14 mouse cellular contexts compared by ENCODE assay signal in genomic region chr9:71879415-71879814, GRCm38 (mm10).
DNase-seq lines count a peak whose midpoint lies in the region; ATAC-seq and TF ChIP-seq lines count a peak whose summit lies in the region.
"Had no signal": no experiment of that assay in that cellular context is flagged by ENCODE, and none has a peak within 500 bp of the region (broad histone marks: within the 10 kb centered on the region; RNA-seq: fewer than 3 reads in every experiment).

No protein-coding gene starts in this region.

- TF ChIP-seq CTCF in layer of hippocampus, adult 2 months (conservative IDR thresholded peaks at IDR 0.05) = no peak
- no peak for TF ChIP-seq CTCF in liver, postnatal 0 days (IDR thresholded peaks at IDR 0.05; ENCODE audit: low read depth)

- peaks cover 3% of the 10 kb centered on the region; the same call in 1 of the 2 replicates for H3K36me3 ChIP-seq in hindbrain, embryonic 11.5 days (ENCODE audit: control insufficient read depth, insufficient read depth, low read length)
- no peaks in the 10 kb centered on the region for H3K36me3 ChIP-seq in midbrain, embryonic 16.5 days (ENCODE audit: control insufficient read depth, insufficient read depth, low read length)
- H3K36me3 ChIP-seq in liver, postnatal 0 days (replicated peaks; ENCODE audit: insufficient read depth, low read length) = peaks cover 38% of the 10 kb centered on the region

- no peaks in the 10 kb centered on the region for H3K9me3 ChIP-seq in hindbrain, embryonic 11.5 days (ENCODE audit: control insufficient read depth, low read length)
- H3K9me3 ChIP-seq in midbrain, embryonic 16.5 days (replicated peaks; ENCODE audit: control insufficient read depth, low read length, poor library complexity, severe bottlenecking) = no peaks in the 10 kb centered on the region
- no peaks in the 10 kb centered on the region for H3K9me3 ChIP-seq in liver, postnatal 0 days (ENCODE audit: low read length)

- peaks cover 2% of the 10 kb centered on the region; the same call in 1 of the 2 replicates for H3K4me1 ChIP-seq in hindbrain, embryonic 11.5 days (replicated peaks; ENCODE audit: control insufficient read depth, insufficient read depth, low read length)
- H3K4me1 ChIP-seq in midbrain, embryonic 16.5 days (ENCODE audit: control insufficient read depth, insufficient read depth, low read length) = peaks cover 16% of the 10 kb centered on the region
- peaks cover 5% of the 10 kb centered on the region for H3K4me1 ChIP-seq in liver, postnatal 0 days (ENCODE audit: insufficient read depth)

- 23% methylated on average over 2 of the region's 2 CpGs for WGBS in hindbrain, embryonic 11.5 days
- WGBS in midbrain, embryonic 16.5 days = 7% methylated on average over 2 of the region's 2 CpGs
- WGBS in liver, postnatal 0 days (ENCODE audit: insufficient replicate concordance) = 86% methylated on average over 2 of the region's 2 CpGs

- no peak for TF ChIP-seq EP300 in liver, postnatal 0 days (IDR thresholded peaks at IDR 0.05; ENCODE audit: low read depth)

- DNase-seq in layer of hippocampus, adult 2 months (ENCODE audit: low spot score in 2 of 2) = no peak
- DNase-seq in layer of hippocampus, adult 9-10 months (ENCODE audit: low spot score) = no peak
- peak; percentile 77 for DNase-seq in embryo, embryonic 10.5 days (ENCODE audit: low spot score)
- peak; percentile 66 for DNase-seq in hindbrain, embryonic 11.5 days (ENCODE audit: low spot score)
- no peak for DNase-seq in liver, postnatal 0 days
- no peak for DNase-seq in thymus, postnatal 14 days
- DNase-seq: adrenal gland, postnatal 25 days; cerebellum, postnatal 36 days; gastrocnemius, postnatal 25 days; left cerebral cortex, postnatal 4 days; lung, postnatal 14 days had no signal

- no peak overlapping the region for H3K4me2 ChIP-seq in hindbrain, embryonic 11.5 days (replicated peaks; ENCODE audit: low read depth, low read length)
- H3K4me2 ChIP-seq in midbrain, embryonic 16.5 days (ENCODE audit: low read length) = no peak overlapping the region
- no peak overlapping the region for H3K4me2 ChIP-seq in liver, postnatal 0 days (ENCODE audit: low read depth, low read length)

- peak overlapping the region; percentile 34; the same call in 1 of the 2 replicates for H3K27ac ChIP-seq in layer of hippocampus, adult 2 months
- peak overlapping the region; percentile 1; the same call in 1 of the 2 replicates for H3K27ac ChIP-seq in hindbrain, embryonic 11.5 days (ENCODE audit: low read depth, low read length)
- H3K27ac ChIP-seq in midbrain, embryonic 16.5 days (ENCODE audit: low read length) = no peak overlapping the region
- no peak overlapping the region for H3K27ac ChIP-seq in liver, postnatal 0 days (ENCODE audit: low read depth)

- H3K9ac ChIP-seq in hindbrain, embryonic 11.5 days (ENCODE audit: low read depth, low read length) = no peak overlapping the region
- H3K9ac ChIP-seq in midbrain, embryonic 16.5 days (ENCODE audit: low read depth, low read length) = no peak overlapping the region
- H3K9ac ChIP-seq in liver, postnatal 0 days (replicated peaks) = no peak overlapping the region

- ATAC-seq in hindbrain, embryonic 11.5 days (ENCODE audit: low FRiP score) = peak; percentile 93
- peak; percentile 60; the same call in 1 of the 2 replicates for ATAC-seq in midbrain, embryonic 16.5 days
- no peak for ATAC-seq in erythroid progenitor cell, adult 5-6 weeks (replicated peaks; ENCODE audit: low FRiP score, poor library complexity, severe bottlenecking)
- ATAC-seq in liver, postnatal 0 days = no peak
- ATAC-seq: inflammation-experienced regulatory T-cells, adult 6 months had no signal

- no peak overlapping the region for H3K4me3 ChIP-seq in layer of hippocampus, adult 2 months
- H3K4me3 ChIP-seq in hindbrain, embryonic 11.5 days (ENCODE audit: low read depth, low read length) = no peak overlapping the region
- no peak overlapping the region for H3K4me3 ChIP-seq in midbrain, embryonic 16.5 days (ENCODE audit: low read depth, low read length)
- H3K4me3 ChIP-seq in liver, postnatal 0 days (ENCODE audit: low read depth, low read length) = no peak overlapping the region

- H3K27me3 ChIP-seq in hindbrain, embryonic 11.5 days (ENCODE audit: control insufficient read depth, insufficient read depth, low read length) = no peaks in the 10 kb centered on the region
- no peaks in the 10 kb centered on the region for H3K27me3 ChIP-seq in midbrain, embryonic 16.5 days (ENCODE audit: control insufficient read depth, insufficient read depth, low read depth, low read length)
- no peaks in the 10 kb centered on the region for H3K27me3 ChIP-seq in liver, postnatal 0 days (ENCODE audit: insufficient read depth, low read length)

Comparison
In these comparisons a context has a peak if more than half of its experiments do, and no peak if none do; other contexts are left out.
1. DNase-seq: peak in embryo, embryonic 10.5 days (single experiment) and hindbrain, embryonic 11.5 days (single experiment); none in layer of hippocampus, adult 2 months (0 of 2), layer of hippocampus, adult 9-10 months (single experiment), liver, postnatal 0 days (single experiment) and thymus, postnatal 14 days (single experiment).
2. H3K27ac ChIP-seq: peak in layer of hippocampus, adult 2 months (single experiment) and hindbrain, embryonic 11.5 days (single experiment); none in midbrain, embryonic 16.5 days (single experiment) and liver, postnatal 0 days (single experiment).
3. ATAC-seq: peak in hindbrain, embryonic 11.5 days (single experiment) and midbrain, embryonic 16.5 days (single experiment); none in erythroid progenitor cell, adult 5-6 weeks (single experiment) and liver, postnatal 0 days (single experiment).